Mouse (Mus musculus): ENCODE data around the gene Ralgps1.
"Not testable (repeated sequence)": the region's sequence is repeated elsewhere in the genome, so short reads cannot be mapped to it uniquely, and the experiment has no call there.

Gene Ralgps1

GRCm38 (mm10) chr2:33215177-33215699 is 156.0 kb downstream of the Ralgps1 start:
- no peak for DNase-seq (ENCODE audit: low spot score in 2 of 2)

DNA sequence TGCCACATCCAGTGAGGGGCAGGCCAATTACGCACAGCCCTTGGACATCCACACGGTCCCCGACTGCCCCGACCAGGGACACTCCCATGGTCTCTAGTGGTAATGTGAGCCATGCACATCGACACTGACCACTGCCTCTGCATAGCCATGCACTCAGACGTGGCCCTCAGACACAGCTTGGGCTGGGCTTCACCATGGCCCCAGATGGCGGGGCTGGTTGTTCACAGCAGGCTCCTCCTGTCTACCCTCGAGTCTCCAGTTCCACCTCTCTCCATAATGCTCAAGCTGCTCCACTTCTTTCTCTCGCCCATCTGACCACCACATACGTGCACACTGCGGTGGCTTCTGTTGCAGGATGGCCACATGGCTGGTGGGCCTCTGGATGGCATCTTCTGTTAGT is 160.0 kb downstream of the Ralgps1 start:
- DNase-seq (ENCODE audit: low spot score in 2 of 2): not testable (repeated sequence)

GRCm38 (mm10) chr2:33210841-33211240 is 160.4 kb downstream of the Ralgps1 start:
- no peak for DNase-seq (ENCODE audit: low spot score in 2 of 2)

DNA sequence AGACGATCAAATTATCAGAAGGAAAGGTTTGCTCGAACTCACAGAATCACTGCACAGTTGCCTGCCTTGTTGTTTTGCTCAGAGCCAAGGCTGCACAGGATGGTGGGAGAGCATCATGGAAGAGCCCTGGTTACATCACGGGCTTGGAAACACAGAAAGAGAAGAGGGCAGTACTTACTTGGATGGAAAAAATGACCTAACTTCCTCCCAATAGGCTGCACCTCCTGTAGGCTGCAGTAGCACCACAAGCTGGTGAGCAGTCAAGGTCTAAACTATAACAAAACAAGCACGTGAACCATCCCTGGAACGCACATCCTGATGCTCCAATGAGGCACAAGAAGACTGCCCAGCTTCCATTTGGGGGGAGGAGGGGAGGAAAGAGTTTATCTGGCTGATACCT is 163.2 kb downstream of the Ralgps1 start:
- no peak for DNase-seq (ENCODE audit: low spot score in 2 of 2)

GRCm38 (mm10) chr2:33207069-33207468 is 164.2 kb downstream of the Ralgps1 start:
- no peak for DNase-seq (ENCODE audit: low spot score in 2 of 2)

DNA sequence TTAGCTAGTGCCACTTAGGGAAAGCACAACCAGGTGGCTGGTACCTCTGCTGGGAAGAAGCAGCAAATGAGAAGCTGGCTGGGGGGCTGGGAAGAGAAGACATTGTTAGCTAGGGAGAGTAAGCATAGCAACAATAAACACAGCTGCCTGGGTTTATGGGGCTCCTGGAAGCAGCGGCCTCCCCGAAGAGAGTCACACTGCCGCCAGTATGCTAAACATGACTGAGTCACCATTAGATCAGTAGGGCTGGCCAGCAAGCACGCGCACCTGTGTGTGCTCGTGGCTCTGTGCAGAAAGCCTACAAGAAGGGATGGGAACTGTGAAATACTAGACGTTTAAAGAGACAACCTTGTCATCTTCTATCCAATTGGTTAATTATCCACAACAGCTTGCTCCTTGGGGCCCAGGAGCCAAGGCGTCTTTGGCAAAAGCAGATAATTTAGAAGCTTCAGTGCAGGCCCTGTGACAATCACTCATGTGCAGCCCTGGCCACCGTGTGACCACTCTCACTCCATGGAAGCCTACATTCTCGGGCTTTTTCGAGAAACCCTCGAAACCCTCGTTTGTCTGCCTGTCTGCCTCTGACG is 165.3 kb downstream of the Ralgps1 start:
- no peak for DNase-seq (ENCODE audit: low spot score in 2 of 2)

GRCm38 (mm10) chr2:33204980-33205379 is 166.3 kb downstream of the Ralgps1 start:
- DNase-seq (ENCODE audit: low spot score in 2 of 2): no peak

DNA sequence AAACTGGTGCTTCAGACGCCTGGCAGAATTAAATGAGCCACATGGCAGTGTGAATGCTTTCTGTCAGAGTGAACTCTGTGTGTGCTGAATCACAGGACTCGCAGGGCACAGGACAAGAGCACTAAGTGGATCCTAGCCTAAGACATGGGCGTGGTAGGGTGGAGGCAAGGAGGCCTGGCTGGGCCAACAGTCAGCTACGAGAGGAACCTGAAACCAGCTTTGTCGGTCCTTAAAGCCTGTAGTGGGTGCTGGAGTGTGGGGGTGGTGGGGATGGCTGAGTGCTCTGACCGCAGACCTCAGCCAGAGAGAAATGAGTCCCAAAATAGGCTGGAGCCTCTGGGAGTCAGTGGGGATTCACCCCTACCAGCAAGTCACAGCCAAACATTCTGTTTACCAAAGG is 168.0 kb downstream of the Ralgps1 start:
- DNase-seq (ENCODE audit: low spot score in 2 of 2): no peak

DNA sequence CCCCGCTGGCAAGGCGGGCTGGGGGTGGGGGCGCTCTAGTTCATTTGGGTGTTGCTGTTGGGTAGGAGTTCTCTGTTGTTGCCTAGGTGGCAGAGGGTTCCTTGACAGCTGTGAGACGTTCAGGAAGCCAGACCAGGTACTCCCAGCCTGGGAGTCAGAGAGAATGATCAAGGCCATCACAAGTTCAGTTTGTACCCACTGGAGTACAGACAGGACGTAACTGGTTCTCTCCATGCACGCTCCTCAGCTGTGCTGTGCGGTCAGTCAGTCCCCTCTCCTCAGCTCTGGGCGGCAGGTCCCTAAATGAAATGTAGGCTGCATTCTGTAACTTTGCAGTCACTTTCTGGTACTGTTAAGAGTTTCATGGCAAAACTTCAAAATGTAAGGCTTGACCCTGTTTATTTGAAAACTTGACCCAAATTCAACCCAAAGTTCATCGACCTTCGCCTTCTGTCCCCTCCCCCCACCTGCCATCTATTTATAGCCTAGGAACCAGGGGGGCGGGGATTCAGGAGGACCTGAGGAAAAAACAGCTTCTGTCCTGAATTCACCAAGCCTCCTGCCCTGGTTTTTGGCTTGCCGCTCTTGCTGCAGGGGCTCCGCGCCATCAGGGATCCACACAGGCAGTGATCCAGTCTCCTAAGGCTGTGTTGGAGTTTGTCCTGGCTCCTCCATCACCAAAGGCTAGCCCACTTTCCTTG is 170.8 kb downstream of the Ralgps1 start:
- DNase-seq (ENCODE audit: low spot score in 2 of 2): no peak

- DNase-seq (ENCODE audit: low spot score in 2 of 2): no peak
Observed at GRCm38 (mm10) chr2:33189976-33190375, 181.3 kb downstream of the Ralgps1 start.

GRCm38 (mm10) chr2:33188925-33189670 is 182.2 kb downstream of the Ralgps1 start:
- DNase-seq (ENCODE audit: low spot score in 2 of 2): no peak

GRCm38 (mm10) chr2:33187874-33188273 is 183.4 kb downstream of the Ralgps1 start:
- no peak for DNase-seq (ENCODE audit: low spot score in 2 of 2)

DNA sequence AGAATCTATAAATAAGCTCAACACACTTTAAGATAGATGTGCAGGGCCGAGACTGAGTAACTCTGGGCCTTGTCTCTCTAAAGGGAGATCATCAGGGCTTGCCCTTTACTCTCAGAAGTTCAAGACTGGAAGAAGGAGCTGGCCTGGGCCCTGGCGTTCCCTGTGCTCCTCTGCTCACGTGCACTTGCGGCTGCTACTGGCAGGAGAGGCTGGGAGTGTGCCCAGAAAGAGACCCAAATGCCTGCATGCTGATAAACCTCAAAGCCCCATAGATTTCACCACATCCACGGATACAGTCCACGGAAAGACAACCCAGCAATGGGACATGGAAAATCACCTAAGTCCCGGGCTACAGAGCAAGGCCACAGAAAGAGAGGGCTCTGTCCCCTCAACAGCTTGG is 184.8 kb downstream of the Ralgps1 start:
- no peak for DNase-seq (ENCODE audit: low spot score in 2 of 2)

DNA sequence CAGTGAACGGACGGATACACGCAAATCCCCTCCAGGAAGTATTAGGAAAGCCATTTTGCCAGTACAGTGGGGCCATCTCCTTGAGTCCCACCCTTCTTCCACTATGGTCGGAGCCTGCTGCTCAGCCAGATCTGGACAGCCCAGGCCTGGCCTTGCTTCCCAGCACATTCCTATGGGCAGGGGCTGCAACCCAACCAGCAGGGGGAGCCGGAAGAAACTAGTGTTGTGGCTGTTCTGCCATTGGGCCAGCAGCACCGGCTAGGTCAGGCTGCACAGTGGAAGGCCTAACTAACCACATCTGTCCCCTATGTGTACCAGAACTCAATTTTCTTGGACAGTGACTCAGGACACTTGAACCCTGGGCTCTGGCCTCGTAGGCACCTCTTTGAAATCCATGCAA is 186.0 kb downstream of the Ralgps1 start:
- DNase-seq (ENCODE audit: low spot score in 2 of 2): peak in 1 of 2 experiments; percentile 60

DNA sequence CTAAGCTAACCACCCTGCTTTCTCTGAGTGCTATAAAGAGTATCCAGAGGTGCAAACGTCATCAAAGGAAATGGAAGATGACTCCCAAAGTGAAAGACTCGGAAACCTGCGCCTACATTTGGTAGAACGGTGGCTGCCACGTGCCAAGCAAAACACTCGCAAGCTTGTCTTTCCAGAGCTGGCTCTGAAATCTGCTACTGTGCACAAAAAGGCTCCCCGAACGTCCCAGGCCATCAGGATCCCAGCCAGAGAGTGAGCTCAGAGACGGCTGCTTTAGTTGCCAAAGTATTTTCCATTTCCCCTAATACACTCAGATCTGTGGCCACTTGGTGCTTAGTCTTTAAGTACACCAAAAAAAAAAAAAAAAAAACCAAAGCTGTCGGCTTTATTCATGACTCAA is 186.6 kb downstream of the Ralgps1 start:
- DNase-seq (ENCODE audit: low spot score in 2 of 2): peak in 1 of 2 experiments; percentile 56

DNA sequence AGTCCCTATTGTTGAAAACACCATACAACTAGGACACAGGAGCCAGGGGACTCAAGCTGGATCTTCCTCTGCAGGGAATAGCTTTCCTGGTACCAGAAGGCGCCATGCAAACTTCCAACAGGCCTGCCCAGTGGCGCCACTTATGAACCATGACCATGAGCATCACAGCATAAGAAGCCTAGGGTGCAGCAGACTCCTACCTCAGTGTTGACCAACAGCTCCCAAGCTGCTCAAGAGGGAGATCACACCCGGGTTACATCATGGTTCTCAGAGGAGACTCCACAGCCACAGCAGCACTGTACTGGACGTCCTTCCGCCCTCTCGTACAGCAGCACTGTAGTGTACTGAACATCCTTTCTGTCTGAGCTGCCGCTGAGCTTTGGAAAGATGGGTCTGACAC is 188.0 kb downstream of the Ralgps1 start:
- DNase-seq (ENCODE audit: low spot score in 2 of 2): no peak

DNA sequence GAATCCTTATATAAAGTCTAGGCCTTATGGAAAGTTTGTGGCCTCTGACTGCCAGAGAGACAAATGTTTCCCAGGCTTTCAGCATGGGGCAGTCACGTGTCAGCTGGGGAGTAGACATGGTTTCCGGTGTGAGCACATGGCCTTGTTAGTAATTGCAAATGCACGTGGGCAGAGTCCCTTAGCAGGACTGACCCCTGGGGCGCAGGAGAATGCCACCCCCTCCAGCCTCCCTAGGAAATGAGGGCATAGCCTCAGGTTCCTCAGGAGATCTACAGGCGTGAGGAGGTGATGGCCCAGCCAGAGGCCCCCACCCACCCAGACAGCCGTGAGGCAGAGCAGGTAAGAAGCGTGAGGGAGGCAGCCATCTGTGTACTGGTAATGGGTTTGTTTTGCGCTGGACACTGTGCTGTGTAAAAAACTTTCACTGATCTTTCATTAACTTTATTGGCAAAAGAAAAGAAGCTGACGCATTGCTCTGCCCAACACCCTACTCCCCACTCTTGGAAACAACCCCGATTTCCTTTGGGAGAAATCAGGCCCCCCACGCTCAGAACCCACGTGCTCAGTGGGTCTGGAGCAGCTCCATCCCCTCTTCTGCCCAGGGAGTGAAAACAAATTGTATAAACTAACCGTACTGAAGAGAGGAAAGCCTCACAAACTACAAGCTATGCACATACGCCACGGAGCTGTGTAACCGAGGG is 191.2 kb downstream of the Ralgps1 start:
- DNase-seq (ENCODE audit: low spot score in 2 of 2): no peak

DNA sequence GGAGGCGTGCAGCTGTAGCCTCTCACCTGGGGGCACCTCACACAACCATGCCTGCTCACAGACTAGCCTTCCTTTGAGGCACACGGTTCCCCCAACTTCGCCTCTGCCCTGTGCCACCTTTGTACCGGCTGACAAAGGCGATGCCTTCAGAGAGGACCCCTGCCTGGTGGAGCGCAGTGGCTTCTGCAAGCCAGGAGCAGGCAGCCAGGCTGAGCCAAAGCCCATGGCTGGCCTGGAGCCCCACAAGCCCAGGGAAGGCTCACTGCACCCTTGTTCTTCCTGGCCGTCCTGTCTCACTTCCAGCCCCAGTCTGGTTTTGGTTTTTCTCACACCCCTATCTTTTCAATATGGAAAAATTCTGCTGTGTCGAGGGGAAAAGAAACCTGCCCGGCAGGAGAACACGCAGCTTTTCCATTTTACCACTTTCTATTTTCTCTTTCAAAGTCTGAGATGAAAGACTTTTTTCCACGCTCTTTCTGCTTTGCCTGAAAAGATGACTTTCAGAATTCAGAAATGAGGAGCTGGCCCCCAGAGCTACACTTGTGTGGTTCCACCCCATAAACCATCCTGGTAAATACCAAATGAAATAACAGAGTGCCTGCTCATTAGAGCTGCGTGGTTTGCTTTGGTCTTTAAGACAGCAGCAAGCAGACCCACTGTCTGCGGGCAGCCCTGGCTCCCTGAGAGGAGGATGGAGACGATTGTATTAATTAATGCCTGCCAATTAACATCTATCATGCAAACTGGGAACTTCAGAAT is 191.9 kb downstream of the Ralgps1 start:
- DNase-seq (ENCODE audit: low spot score in 2 of 2): no peak

GRCm38 (mm10) chr2:33178243-33178932 is 192.9 kb downstream of the Ralgps1 start:
- peak; percentile 69 to 70 for DNase-seq (ENCODE audit: low spot score in 2 of 2)

GRCm38 (mm10) chr2:33177443-33178242 is 193.6 kb downstream of the Ralgps1 start:
- DNase-seq (ENCODE audit: low spot score in 2 of 2): no peak
